Mouse (Mus musculus) macrophage (primary cell): Measurements from ENCODE around the gene Il22. TPM values are rescaled to one million over a fixed set of nuclear protein-coding genes. Genes with fewer than 3 reads are reported as not detected.
"Not testable (repeated sequence)": the region's sequence is repeated elsewhere in the genome, so short reads cannot be mapped to it uniquely, and the experiment has no call there.

Experiments
- H3K27ac ChIP-seq: fragments of 350-480 bp; formaldehyde crosslinking; 2 replicates; pipeline ENCODE4 v1.9.0; 2021
- H3K36me3 ChIP-seq: fragments of 350-480 bp; formaldehyde crosslinking; 2 replicates; pipeline ENCODE4 v1.9.0; 2021; ENCODE audit errors: inconsistent target
- H3K4me3 ChIP-seq: fragments of 350-480 bp; formaldehyde crosslinking; 2 replicates; pipeline ENCODE4 v1.9.0; 2021; ENCODE audit errors: inconsistent target
- H3K79me2 ChIP-seq: fragments of 350-480 bp; formaldehyde crosslinking; 2 replicates; pipeline ENCODE4 v1.9.0; 2021; ENCODE audit errors: inconsistent target
- WGBS: methylation state at CpG from one replicate; pipeline ENCODE4 v1.1.7; 2026; ENCODE audit warnings: inconsistent platforms; ENCODE audit not compliant: missing documents; 5-methylcytosine and 5-hydroxymethylcytosine counted together
- polyA plus RNA-seq: library from polyadenylated mRNA; stranded (reverse); fragments of 250-400 nt; gene quantifications from 3 replicates; pipeline ENCODE4 v1.2.4, GENCODE M21; 2018; ENCODE audit warnings: inconsistent platforms

The Il22 gene
- polyA plus RNA-seq, 1 experiment from 2014 or later, result not detected

GRCm38 (mm10) chr10:118250852-118251295 is 46.1 kb downstream of the Il22 start:
- H3K27ac ChIP-seq, result no peak overlapping the region
- H3K36me3 ChIP-seq, result no peaks in the 10 kb centered on the region
- WGBS, result 39% methylated on average over 10 of the region's 10 CpGs
- H3K4me3 ChIP-seq, result no peak overlapping the region
- H3K79me2 ChIP-seq, result no peaks in the 10 kb centered on the region

- no CpG with 5 or more reads among the region's 13 CpGs for WGBS
- H3K4me3 ChIP-seq, H3K27ac ChIP-seq, H3K79me2 ChIP-seq, H3K36me3 ChIP-seq: not testable (repeated sequence)
These were observed 53.6 kb downstream of the Il22 start, which contains the start of gene Gm32802 for GRCm38 (mm10) chr10:118258388-118258787. Gm32802 (plus strand) TSS chr10:118258688.

Other genes starting within 250 kb of the Il22 start
- 3.3 to 6.4 TPM (median 4.7 TPM) in 3 replicates for gene Mdm1, start 63.1 kb upstream of the Il22 start, polyA plus RNA-seq
- not detected in 3 replicates for gene Gm32717, start 35.8 kb downstream of the Il22 start, polyA plus RNA-seq
- not detected in 3 replicates for gene Gm32802, start 53.7 kb downstream of the Il22 start, polyA plus RNA-seq
- not detected in 3 replicates for gene Iltifb, start 90.1 kb downstream of the Il22 start, polyA plus RNA-seq
- not detected in 3 replicates for gene Gm9040, start 122.0 kb downstream of the Il22 start, polyA plus RNA-seq
- gene Gm9044, start 127.5 kb downstream of the Il22 start, polyA plus RNA-seq, result not detected in 3 replicates
- gene Gm9045, start 132.9 kb downstream of the Il22 start, polyA plus RNA-seq, result 0.07 to 0.20 TPM in 2 of 3 replicates, not detected in the other
- gene Gm9046, start 138.3 kb downstream of the Il22 start, polyA plus RNA-seq, result not detected in 3 replicates
- gene Gm9048, start 143.7 kb downstream of the Il22 start, polyA plus RNA-seq, result not detected in 3 replicates
- gene Gm9049, start 149.2 kb downstream of the Il22 start, polyA plus RNA-seq, result 0.07 to 0.20 TPM in 2 of 3 replicates, not detected in the other
- not detected in 3 replicates for gene Ifng, start 236.1 kb downstream of the Il22 start, polyA plus RNA-seq